Mouse (Mus musculus): ENCODE data around the gene Selplg.

DNA sequence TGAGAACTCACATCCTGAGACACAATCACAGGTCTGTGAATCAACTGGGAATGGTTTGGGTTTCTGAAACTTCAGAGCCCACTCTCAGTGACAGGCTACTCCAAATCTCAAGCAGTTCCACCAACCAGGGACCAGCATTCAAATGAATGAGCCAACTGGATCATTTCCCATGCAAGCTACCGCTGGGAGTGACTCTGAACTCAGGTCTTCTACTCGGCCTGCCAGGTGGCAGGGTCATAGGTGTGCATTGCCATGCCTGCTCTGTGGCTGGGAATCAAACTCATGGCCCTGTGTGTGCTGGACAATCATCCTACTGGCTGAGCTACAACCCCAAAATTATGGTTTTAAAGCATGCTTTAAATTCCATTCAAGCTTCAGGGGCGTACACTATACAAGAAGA is 45.1 kb upstream of the Selplg start:
- TF ChIP-seq CTCF (IDR thresholded peaks at IDR 0.05; ENCODE audit: low read depth), result no peak
- TF ChIP-seq EP300 (IDR thresholded peaks at IDR 0.05; ENCODE audit: low read depth), result no peak
